In the genomic region with DNA sequence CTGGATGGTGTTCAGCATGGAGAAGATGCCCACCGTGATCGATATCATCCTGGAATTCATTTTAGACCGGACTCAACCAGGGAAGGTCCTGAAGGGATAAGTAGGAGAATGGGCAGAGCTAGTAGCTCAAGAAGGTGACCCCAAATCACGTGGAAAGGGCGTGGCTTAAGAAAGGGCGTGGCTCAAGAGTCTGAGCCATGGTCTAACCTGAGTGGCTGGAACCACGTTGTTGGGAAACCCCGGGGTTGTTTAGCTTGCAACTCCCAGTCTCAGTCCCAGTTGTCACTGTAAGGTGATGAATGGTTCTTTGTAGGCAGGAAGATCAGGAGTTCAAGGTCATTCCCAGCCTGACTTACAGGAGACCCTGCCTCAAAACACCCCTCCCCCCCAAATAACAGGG, we compare ENCODE assay signal across 34 mouse cellular contexts. TPM values are rescaled to one million over a fixed set of nuclear protein-coding genes. Genes with fewer than 3 reads are reported as not detected.
DNase-seq lines count a peak whose midpoint lies in the region; ATAC-seq and TF ChIP-seq lines count a peak whose summit lies in the region.
"Had no signal": no experiment of that assay in that cellular context is flagged by ENCODE, and none has a peak within 500 bp of the region (broad histone marks: within the 10 kb centered on the region; RNA-seq: fewer than 3 reads in every experiment).

No protein-coding gene starts in this region.

- H3K27me3 ChIP-seq in intestine, embryonic 14.5 days (replicated peaks; ENCODE audit: control insufficient read depth, insufficient read depth, low read length): no peaks in the 10 kb centered on the region
- no peaks in the 10 kb centered on the region for H3K27me3 ChIP-seq in intestine, postnatal 0 days (replicated peaks; ENCODE audit: control insufficient read depth, insufficient read depth, low read length)
- no peaks in the 10 kb centered on the region for H3K27me3 ChIP-seq in ES-Bruce4 (ENCODE audit: control insufficient read depth, insufficient read depth, low read length, poor library complexity, severe bottlenecking)
- no peaks in the 10 kb centered on the region for H3K27me3 ChIP-seq in liver, embryonic 12.5 days (replicated peaks)
- no peaks in the 10 kb centered on the region for H3K27me3 ChIP-seq in forebrain, embryonic 11.5 days (ENCODE audit: control insufficient read depth, insufficient read depth, low read length)
- H3K27me3 ChIP-seq: CH12.LX; embryonic facial prominence, embryonic 12.5 days; embryonic facial prominence, embryonic 15.5 days; forebrain, embryonic 12.5 days; forebrain, embryonic 15.5 days; heart, embryonic 12.5 days; heart, embryonic 15.5 days had no signal

- DNase-seq in intestine, embryonic 14.5 days (ENCODE audit: low spot score): no peak
- peak; percentile 90 for DNase-seq in R1 (ENCODE audit: low read depth, low spot score)
- DNase-seq in left cerebral cortex, adult 8-10 months (ENCODE audit: low spot score in 2 of 2): no peak
- no peak for DNase-seq in forebrain, embryonic 11.5 days (ENCODE audit: low spot score)
- DNase-seq: adrenal gland, adult 2 months; adrenal gland, postnatal 14 days; B cell, adult 2 months; cerebellum, adult 11 months; cerebellum, adult 2 months; cerebellum, adult 9-11 months; cerebellum, postnatal 25 days; gastrocnemius, postnatal 14 days; heart, adult 11 months; heart, postnatal 10 days; heart, postnatal 4 days; kidney, adult 11 months had no signal

- TF ChIP-seq CTCF in intestine, postnatal 0 days (IDR thresholded peaks at IDR 0.05; ENCODE audit: low read depth): no peak
- TF ChIP-seq CTCF in ES-Bruce4 (IDR thresholded peaks at IDR 0.05; ENCODE audit: low read depth, low read length): no peak

- no peak overlapping the region for H3K27ac ChIP-seq in intestine, embryonic 14.5 days (ENCODE audit: low read depth)
- H3K27ac ChIP-seq in intestine, postnatal 0 days (ENCODE audit: low read depth, low read length): no peak overlapping the region
- peak overlapping the region; percentile 51; the same call in 1 of the 2 replicates for H3K27ac ChIP-seq in ES-Bruce4 (ENCODE audit: insufficient read depth, low read length)
- H3K27ac ChIP-seq in liver, embryonic 12.5 days: no peak overlapping the region
- H3K27ac ChIP-seq in forebrain, embryonic 11.5 days (ENCODE audit: low read depth, low read length): no peak overlapping the region
- H3K27ac ChIP-seq: embryonic facial prominence, embryonic 12.5 days; embryonic facial prominence, embryonic 15.5 days; forebrain, embryonic 12.5 days; forebrain, embryonic 15.5 days; heart, embryonic 15.5 days; hindbrain, embryonic 14.5 days; hindbrain, postnatal 0 days had no signal

- no peaks in the 10 kb centered on the region for H3K4me1 ChIP-seq in intestine, embryonic 14.5 days (replicated peaks; ENCODE audit: control insufficient read depth, insufficient read depth, low read length)
- no peaks in the 10 kb centered on the region for H3K4me1 ChIP-seq in intestine, postnatal 0 days (replicated peaks; ENCODE audit: control insufficient read depth, insufficient read depth, low read length)
- peaks cover 3% of the 10 kb centered on the region for H3K4me1 ChIP-seq in ES-Bruce4 (ENCODE audit: control insufficient read depth, insufficient read depth, low read length)
- H3K4me1 ChIP-seq in liver, embryonic 12.5 days: peaks cover 1% of the 10 kb centered on the region; the same call in 1 of the 2 replicates
- H3K4me1 ChIP-seq in forebrain, embryonic 11.5 days (replicated peaks; ENCODE audit: control insufficient read depth, insufficient read depth, low read length): no peaks in the 10 kb centered on the region
- H3K4me1 ChIP-seq: embryonic facial prominence, embryonic 12.5 days; embryonic facial prominence, embryonic 15.5 days; forebrain, embryonic 12.5 days; forebrain, embryonic 15.5 days; heart, embryonic 12.5 days had no signal

- no peaks in the 10 kb centered on the region for H3K9me3 ChIP-seq in intestine, embryonic 14.5 days (ENCODE audit: control insufficient read depth, low read length)
- H3K9me3 ChIP-seq in intestine, postnatal 0 days (ENCODE audit: control insufficient read depth): no peaks in the 10 kb centered on the region
- H3K9me3 ChIP-seq in ES-Bruce4 (replicated peaks; ENCODE audit: control insufficient read depth, insufficient read depth, low read length, poor library complexity, severe bottlenecking): no peaks in the 10 kb centered on the region
- H3K9me3 ChIP-seq in liver, embryonic 12.5 days (replicated peaks): no peaks in the 10 kb centered on the region
- no peaks in the 10 kb centered on the region for H3K9me3 ChIP-seq in forebrain, embryonic 11.5 days (ENCODE audit: control insufficient read depth, low read length)
- H3K9me3 ChIP-seq: embryonic facial prominence, embryonic 12.5 days; embryonic facial prominence, embryonic 15.5 days; forebrain, embryonic 12.5 days; forebrain, embryonic 15.5 days; heart, embryonic 12.5 days; heart, embryonic 15.5 days had no signal

- WGBS in intestine, embryonic 14.5 days: 71% methylated on average over 8 of the region's 8 CpGs
- WGBS in intestine, postnatal 0 days: 69% methylated on average over 8 of the region's 8 CpGs
- WGBS in liver, embryonic 12.5 days (ENCODE audit: insufficient replicate concordance): 64% methylated on average over 8 of the region's 8 CpGs
- WGBS in forebrain, embryonic 11.5 days: 78% methylated on average over 8 of the region's 8 CpGs

- H3K9ac ChIP-seq in intestine, embryonic 14.5 days (ENCODE audit: low read length): no peak overlapping the region
- H3K9ac ChIP-seq in intestine, postnatal 0 days (ENCODE audit: low read depth, low read length): no peak overlapping the region
- no peak overlapping the region for H3K9ac ChIP-seq in ES-Bruce4 (ENCODE audit: low read depth, poor library complexity, severe bottlenecking)
- H3K9ac ChIP-seq in liver, embryonic 12.5 days: no peak overlapping the region
- no peak overlapping the region for H3K9ac ChIP-seq in forebrain, embryonic 11.5 days (ENCODE audit: low read length)
- H3K9ac ChIP-seq: embryonic facial prominence, embryonic 12.5 days; embryonic facial prominence, embryonic 15.5 days; forebrain, embryonic 12.5 days; forebrain, embryonic 15.5 days; heart, embryonic 12.5 days; heart, embryonic 15.5 days; hindbrain, embryonic 14.5 days had no signal

- TF ChIP-seq POLR2A in ES-Bruce4 (IDR thresholded peaks at IDR 0.05; ENCODE audit: insufficient read depth, low read length): no peak

- H3K36me3 ChIP-seq in intestine, embryonic 14.5 days (ENCODE audit: control insufficient read depth, insufficient read depth, low read length): no peaks in the 10 kb centered on the region
- no peaks in the 10 kb centered on the region for H3K36me3 ChIP-seq in intestine, postnatal 0 days (ENCODE audit: control insufficient read depth, insufficient read depth)
- H3K36me3 ChIP-seq in ES-Bruce4 (ENCODE audit: control insufficient read depth, insufficient read depth, low read length, poor library complexity, severe bottlenecking): no peaks in the 10 kb centered on the region
- H3K36me3 ChIP-seq in liver, embryonic 12.5 days: no peaks in the 10 kb centered on the region
- H3K36me3 ChIP-seq in forebrain, embryonic 11.5 days (ENCODE audit: control insufficient read depth, insufficient read depth, low read length): no peaks in the 10 kb centered on the region
- H3K36me3 ChIP-seq: embryonic facial prominence, embryonic 12.5 days; embryonic facial prominence, embryonic 15.5 days; forebrain, embryonic 12.5 days; forebrain, embryonic 15.5 days; heart, embryonic 12.5 days; heart, embryonic 15.5 days had no signal

- TF ChIP-seq EP300 in ES-Bruce4 (IDR thresholded peaks at IDR 0.05; ENCODE audit: insufficient read depth, low read depth, low read length): peak; percentile 59; the same call in 1 of the 2 replicates

- H3K4me3 ChIP-seq in intestine, embryonic 14.5 days (ENCODE audit: low read depth, low read length): no peak overlapping the region
- no peak overlapping the region for H3K4me3 ChIP-seq in intestine, postnatal 0 days (ENCODE audit: low read depth, low read length)
- peak overlapping the region; percentile 68 for H3K4me3 ChIP-seq in ES-Bruce4 (ENCODE audit: low read depth, low read length)
- no peak overlapping the region for H3K4me3 ChIP-seq in liver, embryonic 12.5 days
- no peak overlapping the region for H3K4me3 ChIP-seq in forebrain, embryonic 11.5 days (ENCODE audit: low read depth, low read length)
- H3K4me3 ChIP-seq: embryonic facial prominence, embryonic 12.5 days; embryonic facial prominence, embryonic 15.5 days; forebrain, embryonic 12.5 days; forebrain, embryonic 15.5 days; heart, embryonic 12.5 days; heart, embryonic 15.5 days had no signal

- ATAC-seq in intestine, embryonic 14.5 days (replicated peaks; ENCODE audit: low FRiP score, low TSS enrichment, low read depth): 0 out of 2 replicates have a peak, but pooled peaks have one; percentile 27
- no peak for ATAC-seq in intestine, postnatal 0 days
- no peak for ATAC-seq in liver, embryonic 12.5 days
- no peak for ATAC-seq in forebrain, embryonic 11.5 days (replicated peaks; ENCODE audit: low FRiP score)
- ATAC-seq: forebrain, embryonic 15.5 days; hindbrain, postnatal 0 days; inflammation-experienced regulatory T-cells, adult 6 months had no signal

- no peak overlapping the region for H3K4me2 ChIP-seq in intestine, embryonic 14.5 days (ENCODE audit: low read length)
- H3K4me2 ChIP-seq in intestine, postnatal 0 days (replicated peaks; ENCODE audit: low read depth): no peak overlapping the region
- H3K4me2 ChIP-seq in liver, embryonic 12.5 days: no peak overlapping the region
- H3K4me2 ChIP-seq in forebrain, embryonic 11.5 days (ENCODE audit: low read depth, low read length, severe bottlenecking): no peak overlapping the region
- H3K4me2 ChIP-seq: embryonic facial prominence, embryonic 12.5 days; embryonic facial prominence, embryonic 15.5 days; forebrain, embryonic 12.5 days; forebrain, embryonic 15.5 days; heart, embryonic 12.5 days; heart, embryonic 15.5 days; hindbrain, embryonic 14.5 days had no signal

RNA-seq across cellular contexts. Expression of gene Pim1, which starts 29.2 kb away (rescaled TPM):
- polyA plus RNA-seq in intestine, embryonic 14.5 days (2014; fragmentation: Nextera tagmentation; extraction: Ambion mirVana): 13.3 and 13.6 TPM in 2 replicates
- polyA plus RNA-seq in intestine, postnatal 0 days (2015; fragmentation: Nextera tagmentation; extraction: Ambion mirVana): 16.8 and 18.9 TPM in 2 replicates
- 348 and 350 TPM in 2 replicates for polyA plus RNA-seq in ES-Bruce4 (2011; ENCODE audit: insufficient read depth, insufficient read length, low read depth, missing spikeins)
- total RNA-seq in left cerebral cortex, adult 8-10 months (2022): 1 to 10 TPM; 4.3 to 6.0 (median 5.1) TPM
- 112 and 114 TPM in 2 replicates for polyA plus RNA-seq in liver, embryonic 12.5 days (2016; fragmentation: Nextera tagmentation; extraction: Ambion mirVana)
- 21.1 and 22.5 TPM in 2 replicates for polyA plus RNA-seq in forebrain, embryonic 11.5 days (2014; fragmentation: Nextera tagmentation; extraction: Ambion mirVana)

RNA-seq across cellular contexts. Expression of gene Gm17657, which starts 29.7 kb away (rescaled TPM):
- not detected in 2 replicates for polyA plus RNA-seq in intestine, embryonic 14.5 days (2014; fragmentation: Nextera tagmentation; extraction: Ambion mirVana)
- polyA plus RNA-seq in intestine, postnatal 0 days (2015; fragmentation: Nextera tagmentation; extraction: Ambion mirVana): not detected in 2 replicates
- 1.6 and 2.4 TPM in 2 replicates for polyA plus RNA-seq in ES-Bruce4 (2011; ENCODE audit: insufficient read depth, insufficient read length, low read depth, missing spikeins)
- total RNA-seq in left cerebral cortex, adult 8-10 months (2022): not detected
- not detected in 2 replicates for polyA plus RNA-seq in liver, embryonic 12.5 days (2016; fragmentation: Nextera tagmentation; extraction: Ambion mirVana)
- not detected in 2 replicates for polyA plus RNA-seq in forebrain, embryonic 11.5 days (2014; fragmentation: Nextera tagmentation; extraction: Ambion mirVana)
- total RNA-seq: adrenal gland, adult 2 months; adrenal gland, postnatal 14 days; adrenal gland, postnatal 4 days; common myeloid progenitor, adult 5-6 weeks; gastrocnemius, postnatal 14 days; gastrocnemius, postnatal 4 days; heart, adult 8-10 months; heart, postnatal 10 days; heart, postnatal 4 days; hindbrain, postnatal 0 days had no signal
- polyA plus RNA-seq: adrenal gland, adult 2 months; cerebellum, adult 2 months; embryonic facial prominence, embryonic 12.5 days; embryonic facial prominence, embryonic 15.5 days; forebrain, embryonic 12.5 days; forebrain, embryonic 15.5 days; heart, embryonic 12.5 days; heart, embryonic 15.5 days; hindbrain, embryonic 11.5 days; hindbrain, embryonic 14.5 days; hindbrain, postnatal 0 days had no signal

RNA-seq across cellular contexts. Expression of gene Tbc1d22b, which starts 29.9 kb away (rescaled TPM):
- polyA plus RNA-seq in intestine, embryonic 14.5 days (2014; fragmentation: Nextera tagmentation; extraction: Ambion mirVana): 13.9 and 14.0 TPM in 2 replicates
- 8.6 TPM in 2 replicates for polyA plus RNA-seq in intestine, postnatal 0 days (2015; fragmentation: Nextera tagmentation; extraction: Ambion mirVana)
- polyA plus RNA-seq in ES-Bruce4 (2011; ENCODE audit: insufficient read depth, insufficient read length, low read depth, missing spikeins): 20.8 and 21.8 TPM in 2 replicates
- total RNA-seq in left cerebral cortex, adult 8-10 months (2022): 10 to 100 TPM; 35.6 to 39.5 (median 38.4) TPM
- 7.4 and 7.9 TPM in 2 replicates for polyA plus RNA-seq in liver, embryonic 12.5 days (2016; fragmentation: Nextera tagmentation; extraction: Ambion mirVana)
- polyA plus RNA-seq in forebrain, embryonic 11.5 days (2014; fragmentation: Nextera tagmentation; extraction: Ambion mirVana): 20.9 and 21.9 TPM in 2 replicates

RNA-seq across cellular contexts. Expression of gene Tmem217, which starts 32.5 kb away (rescaled TPM):
- polyA plus RNA-seq in intestine, embryonic 14.5 days (2014; fragmentation: Nextera tagmentation; extraction: Ambion mirVana): 0.30 and 0.39 TPM in 2 replicates
- 0.16 TPM in 1 of 2 replicates, not detected in the other for polyA plus RNA-seq in intestine, postnatal 0 days (2015; fragmentation: Nextera tagmentation; extraction: Ambion mirVana)
- not detected in 2 replicates for polyA plus RNA-seq in ES-Bruce4 (2011; ENCODE audit: insufficient read depth, insufficient read length, low read depth, missing spikeins)
- not detected for total RNA-seq in left cerebral cortex, adult 8-10 months (2022)
- polyA plus RNA-seq in liver, embryonic 12.5 days (2016; fragmentation: Nextera tagmentation; extraction: Ambion mirVana): 0.67 and 0.68 TPM in 2 replicates
- 0.55 and 0.71 TPM in 2 replicates for polyA plus RNA-seq in forebrain, embryonic 11.5 days (2014; fragmentation: Nextera tagmentation; extraction: Ambion mirVana)
- total RNA-seq: adrenal gland, adult 2 months; adrenal gland, postnatal 14 days; gastrocnemius, postnatal 14 days; gastrocnemius, postnatal 4 days; heart, adult 8-10 months; heart, postnatal 10 days; heart, postnatal 4 days; hindbrain, postnatal 0 days had no signal
